Mouse (Mus musculus) stomach, postnatal 0 days (tissue): ENCODE measurements at regions not wholly inside any gene's neighbourhood (a gene's known extent, or its start where the extent isn't known, plus 50 kb on each side); places are given as distances from the start of the nearest gene placed in this dataset.

Source experiments
- ATAC-seq: fragments of 200-750 bp; cut with Nextera tagmentation; 2 replicates; pipeline ENCODE4 v1.8.0; 2017; ENCODE audit not compliant: low FRiP score, low TSS enrichment
- DNase-seq: peaks from one replicate; pipeline ENCODE4 v3.0.0-alpha.2; 2016; ENCODE audit warnings: low spot score
- H3K27ac ChIP-seq: fragments of 300-500 bp; sonication (generic); replicated peaks from 2 replicates; pipeline ENCODE4 v1.5.1; 2014; ENCODE audit warnings: mild to moderate bottlenecking, control low read depth
- H3K27me3 ChIP-seq: fragments of 300-500 bp; sonication (generic); 2 replicates; pipeline ENCODE4 v1.6.1; 2014; ENCODE audit warnings: low read length; ENCODE audit not compliant: control insufficient read depth, insufficient read depth
- H3K36me3 ChIP-seq: fragments of 300-500 bp; sonication (generic); 2 replicates; pipeline ENCODE4 v1.6.1; 2014; ENCODE audit warnings: low read length, mixed read lengths; ENCODE audit not compliant: control insufficient read depth, insufficient read depth
- H3K4me1 ChIP-seq: fragments of 300-500 bp; sonication (generic); replicated peaks from 2 replicates; pipeline ENCODE4 v1.6.1; 2014; ENCODE audit warnings: antibody characterized with exemption; ENCODE audit not compliant: control insufficient read depth, insufficient read depth
- H3K4me2 ChIP-seq: fragments of 300-500 bp; sonication (generic); replicated peaks from 2 replicates; pipeline ENCODE4 v1.6.1; 2014; ENCODE audit warnings: low read depth, mild to moderate bottlenecking, control low read depth, moderate library complexity
- H3K4me3 ChIP-seq: fragments of 300-500 bp; sonication (generic); 2 replicates; pipeline ENCODE4 v1.5.1; 2014; ENCODE audit warnings: low read depth, low read length, control low read depth
- H3K9ac ChIP-seq: fragments of 300-500 bp; sonication (generic); 2 replicates; pipeline ENCODE4 v1.6.1; 2014; ENCODE audit warnings: mild to moderate bottlenecking, low read length, control low read depth, mixed read lengths
- H3K9me3 ChIP-seq: fragments of 300-500 bp; sonication (generic); 2 replicates; pipeline ENCODE4 v1.6.1; 2016; ENCODE audit warnings: low read length; ENCODE audit not compliant: control insufficient read depth
- CTCF ChIP-seq: IDR thresholded peaks from 2 replicates; pipeline ENCODE4 v1.5.1; 2016; ENCODE audit warnings: antibody characterized with exemption, low read depth, mild to moderate bottlenecking, moderate library complexity
- EP300 ChIP-seq: optimal IDR thresholded peaks from 2 replicates; pipeline ENCODE3; 2016; ENCODE audit warnings: antibody characterized with exemption
- WGBS: fragments of 180-500 bp; shearing (Covaris S2); extraction: QIAGEN DNeasy Blood & Tissue Kit; methylation state at CpG from one replicate; pipeline ENCODE4 v1.1.7; 2014; 5-methylcytosine and 5-hydroxymethylcytosine counted together

DNA sequence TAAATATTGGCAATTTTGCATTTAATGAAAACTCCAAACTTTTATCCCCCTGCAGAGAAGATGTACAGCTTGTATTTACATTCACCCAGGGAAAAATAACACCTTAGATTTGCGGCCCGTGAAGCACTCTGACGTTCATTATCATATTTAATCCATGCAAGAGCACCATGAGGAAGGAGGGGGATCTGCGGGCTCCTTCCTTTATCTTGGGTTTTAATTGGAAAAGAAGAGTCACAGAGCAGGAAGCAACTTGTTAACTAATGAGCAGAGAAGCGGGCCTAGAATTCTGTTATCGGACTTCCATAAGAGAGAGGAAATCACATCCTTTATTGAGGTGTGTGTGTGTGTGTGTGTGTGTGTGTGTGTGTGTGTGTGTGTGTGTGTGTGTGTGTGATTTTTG lies 116.8 kb downstream of the Fam174b start:
- TF ChIP-seq EP300 (no peak), CTCF (no peak)
- Histone ChIP-seq H3K9me3 (no peaks in the 10 kb centered on the region), H3K4me3 (no peak overlapping the region), H3K4me1 (no peaks in the 10 kb centered on the region), H3K27ac (no peak overlapping the region), H3K36me3 (no peaks in the 10 kb centered on the region), H3K4me2 (no peak overlapping the region), H3K27me3 (no peaks in the 10 kb centered on the region), H3K9ac (no peak overlapping the region)
- no peak for DNase-seq
- ATAC-seq = no peak
- WGBS = 83% methylated on average over 6 of the region's 6 CpGs

DNA sequence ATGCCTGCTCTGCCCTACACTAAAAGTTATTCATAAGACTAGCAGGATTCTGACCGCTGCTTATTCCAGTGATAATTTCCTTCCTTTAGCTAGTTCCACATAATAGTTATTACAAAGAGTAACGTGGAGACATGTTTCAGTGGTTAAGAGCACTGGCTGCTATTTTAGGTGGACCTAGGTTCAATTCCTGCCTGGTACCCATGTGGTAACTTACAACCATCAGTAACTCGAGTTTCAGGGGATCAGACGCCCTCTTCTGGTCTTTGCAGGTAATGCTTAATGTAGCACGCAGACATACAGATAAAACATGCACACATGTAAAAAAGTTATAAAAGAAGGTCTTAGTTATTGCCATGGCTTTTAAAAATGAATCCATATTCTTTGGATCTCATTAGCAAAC lies 125.0 kb downstream of the Fam174b start:
- no peaks in the 10 kb centered on the region for H3K9me3 ChIP-seq
- ATAC-seq (no peak), DNase-seq (no peak)
- no peaks in the 10 kb centered on the region for H3K36me3 ChIP-seq
- H3K9ac ChIP-seq = no peak overlapping the region
- H3K4me3 ChIP-seq = no peak overlapping the region
- 70% methylated on average over 5 of the region's 5 CpGs for WGBS
- H3K27ac ChIP-seq = no peak overlapping the region
- TF ChIP-seq EP300 (no peak), CTCF (peak; percentile 23; the same call in 1 of the 2 replicates)
- no peaks in the 10 kb centered on the region for H3K27me3 ChIP-seq
- H3K4me1 ChIP-seq = no peaks in the 10 kb centered on the region
- H3K4me2 ChIP-seq = no peak overlapping the region

- Histone ChIP-seq H3K4me2 (no peak overlapping the region), H3K27ac (no peak overlapping the region), H3K36me3 (no peaks in the 10 kb centered on the region), H3K4me1 (no peaks in the 10 kb centered on the region), H3K27me3 (no peaks in the 10 kb centered on the region), H3K9ac (no peak overlapping the region), H3K4me3 (no peak overlapping the region), H3K9me3 (no peaks in the 10 kb centered on the region)
- no peak for ATAC-seq
- TF ChIP-seq EP300 = no peak
- TF ChIP-seq CTCF = no peak
- DNase-seq = no peak
- 84% methylated on average over 2 of the region's 2 CpGs for WGBS
These were observed 132.1 kb downstream of the Fam174b start for GRCm38 (mm10) chr7:73872181-73872580.

DNA sequence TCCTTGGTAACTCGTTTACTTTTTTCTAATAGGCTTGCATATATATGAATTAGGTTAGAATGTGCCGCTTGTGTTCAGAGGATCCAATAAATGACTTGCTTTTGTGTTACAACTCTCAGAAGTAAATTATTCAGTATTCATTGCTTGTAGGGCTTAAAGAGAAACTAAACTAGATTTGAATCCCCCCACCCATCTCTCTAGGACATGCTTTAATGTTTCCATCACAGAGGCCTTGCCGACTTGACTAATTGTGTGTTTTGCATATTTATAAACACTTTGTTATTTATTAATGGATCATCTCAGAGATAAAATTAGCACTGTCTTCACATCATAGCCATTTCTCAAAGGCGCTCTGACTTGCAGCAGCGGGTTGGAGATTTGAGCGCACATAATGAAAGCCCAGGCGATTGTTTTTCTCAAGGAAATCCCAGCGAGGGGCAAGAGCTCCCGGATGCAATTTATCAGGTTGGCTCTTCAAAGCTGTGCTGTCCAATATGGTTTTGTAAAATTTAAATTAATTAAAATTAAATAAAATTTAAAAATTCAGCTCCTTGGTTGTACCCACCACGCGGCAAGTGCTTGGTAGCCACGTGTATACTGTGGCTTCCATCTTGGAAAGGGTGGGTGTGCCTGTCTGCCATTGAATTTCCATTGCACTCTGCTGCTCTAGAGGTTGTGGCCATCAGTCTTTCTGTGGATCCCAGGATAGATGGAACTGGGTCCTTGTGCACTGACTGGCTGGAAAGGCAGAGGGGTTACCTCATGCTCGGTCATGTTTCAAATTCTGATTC lies 132.0 kb downstream of the St8sia2 start:
- no peak overlapping the region for H3K27ac ChIP-seq
- WGBS = 86% methylated on average over 13 of the region's 13 CpGs
- TF ChIP-seq CTCF (no peak), EP300 (no peak)
- ATAC-seq (no peak), DNase-seq (no peak)
- no peak overlapping the region for H3K4me2 ChIP-seq
- H3K4me1 ChIP-seq = no peaks in the 10 kb centered on the region
- H3K9me3 ChIP-seq = no peaks in the 10 kb centered on the region
- no peaks in the 10 kb centered on the region for H3K36me3 ChIP-seq
- no peak overlapping the region for H3K4me3 ChIP-seq
- H3K9ac ChIP-seq = no peak overlapping the region
- H3K27me3 ChIP-seq = no peaks in the 10 kb centered on the region

DNA sequence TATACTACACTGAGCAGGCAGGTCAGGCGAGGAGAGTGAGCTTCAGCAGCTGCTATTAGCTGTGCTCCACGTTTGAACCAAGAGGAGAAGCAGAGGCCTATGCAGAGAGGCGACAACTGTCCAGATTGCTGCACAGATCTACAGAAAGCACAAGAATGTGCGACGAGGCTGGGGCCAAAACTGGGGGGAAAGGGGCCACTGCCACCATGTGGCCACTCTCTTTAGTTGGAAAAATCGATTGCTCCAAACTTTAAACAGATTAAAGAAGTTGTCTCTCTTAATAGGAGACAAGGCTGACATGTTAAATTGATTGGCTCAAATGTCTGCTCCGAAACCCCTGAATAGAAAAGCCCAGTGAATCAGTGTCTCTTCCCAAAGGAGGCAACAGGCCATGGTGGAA lies 127.3 kb downstream of the St8sia2 start:
- Histone ChIP-seq H3K4me3 (no peak overlapping the region), H3K27ac (no peak overlapping the region), H3K4me1 (no peaks in the 10 kb centered on the region), H3K36me3 (no peaks in the 10 kb centered on the region), H3K27me3 (no peaks in the 10 kb centered on the region), H3K4me2 (no peak overlapping the region), H3K9me3 (no peaks in the 10 kb centered on the region), H3K9ac (no peak overlapping the region)
- WGBS = 50% methylated on average over 7 of the region's 7 CpGs
- TF ChIP-seq EP300 (no peak), CTCF (peak; percentile 54)
- no peak for DNase-seq
- no peak for ATAC-seq
